Mouse (Mus musculus) kidney, postnatal 25 days (tissue): Measurements from ENCODE around the gene Ergic1.

Experiments
- DNase-seq, 2 experiments: peaks; one replicate each; pipeline ENCODE4 v3.0.0; 2021; ENCODE audit warnings: mixed read lengths in 2 of 2

Ergic1 gene

GRCm38 (mm10) chr17:26561290-26561640, at the start of gene Ergic1:
TSS of gene Ergic1 (plus strand) at chr17:26561489.
- peak; percentile 95 to 97 for DNase-seq

GRCm38 (mm10) chr17:26511816-26512774, 49.2 kb upstream of the Ergic1 start:
- peak; percentile 62 to 66 for DNase-seq

GRCm38 (mm10) chr17:26512961-26513360, 48.3 kb upstream of the Ergic1 start:
- DNase-seq = no peak

GRCm38 (mm10) chr17:26513459-26514290, 47.6 kb upstream of the Ergic1 start:
- peak in 1 of 2 experiments; percentile 38 for DNase-seq

GRCm38 (mm10) chr17:26514581-26515030, 46.7 kb upstream of the Ergic1 start:
- peak in 1 of 2 experiments; percentile 25 for DNase-seq

GRCm38 (mm10) chr17:26515675-26516074, 45.6 kb upstream of the Ergic1 start:
- peak in 1 of 2 experiments; percentile 22 for DNase-seq

- peak in 1 of 2 experiments; percentile 3 for DNase-seq
Measured at GRCm38 (mm10) chr17:26518306-26518705, 43.0 kb upstream of the Ergic1 start.

GRCm38 (mm10) chr17:26522711-26523110, 38.6 kb upstream of the Ergic1 start:
- DNase-seq = peak; percentile 91 to 93

- DNase-seq = peak in 1 of 2 experiments; percentile 17
Measured at GRCm38 (mm10) chr17:26524316-26524715, 37.0 kb upstream of the Ergic1 start.

GRCm38 (mm10) chr17:26524801-26525200, 36.5 kb upstream of the Ergic1 start:
- DNase-seq = peak in 1 of 2 experiments; percentile 13

GRCm38 (mm10) chr17:26525316-26525715, 36.0 kb upstream of the Ergic1 start:
- DNase-seq = peak in 1 of 2 experiments; percentile 61

GRCm38 (mm10) chr17:26527291-26527690, 34.0 kb upstream of the Ergic1 start:
- DNase-seq = no peak

- DNase-seq = no peak
Measured at GRCm38 (mm10) chr17:26528751-26529150, 32.5 kb upstream of the Ergic1 start.

GRCm38 (mm10) chr17:26529791-26530241, 31.5 kb upstream of the Ergic1 start:
- no peak for DNase-seq

- DNase-seq = peak; percentile 53 to 76
Measured at GRCm38 (mm10) chr17:26530590-26531081, 30.7 kb upstream of the Ergic1 start.

- no peak for DNase-seq
Measured at GRCm38 (mm10) chr17:26531395-26532027, 29.8 kb upstream of the Ergic1 start.

GRCm38 (mm10) chr17:26532476-26533045, 28.7 kb upstream of the Ergic1 start:
- no peak for DNase-seq

- DNase-seq = no peak
Measured at GRCm38 (mm10) chr17:26533871-26534372, 27.4 kb upstream of the Ergic1 start.

- DNase-seq = no peak
Measured at GRCm38 (mm10) chr17:26534695-26535094, 26.6 kb upstream of the Ergic1 start.

GRCm38 (mm10) chr17:26535251-26536136, 25.8 kb upstream of the Ergic1 start:
- DNase-seq = peak in 1 of 2 experiments; percentile 61
